Mouse (Mus musculus) liver, embryonic 14.5 days (tissue): ENCODE results near the gene Agr2. TPM values are rescaled to one million over a fixed set of nuclear protein-coding genes. Genes with fewer than 3 reads are reported as not detected.

Source experiments
- ATAC-seq: fragments of 200-750 bp; cut with Nextera tagmentation; 2 replicates; pipeline ENCODE4 v1.8.0; 2017; ENCODE audit warnings: moderate number of reproducible peaks, mild to moderate bottlenecking, moderate library complexity; ENCODE audit not compliant: insufficient read depth
- DNase-seq, 3 experiments: peaks; one replicate each; pipeline ENCODE4 v3.0.0-alpha.2; 2012 to 2013; ENCODE audit warnings: low read depth in 3 of 3, low spot score in 3 of 3
- H3K27ac ChIP-seq: fragments of 300-500 bp; sonication (generic); 2 replicates; pipeline ENCODE4 v1.5.1; 2014; ENCODE audit warnings: moderate library complexity, mild to moderate bottlenecking, control low read depth, inconsistent platforms
- H3K27me3 ChIP-seq: fragments of 300-500 bp; sonication (generic); 2 replicates; pipeline ENCODE4 v1.6.1; 2014; ENCODE audit warnings: mild to moderate bottlenecking, low read length, moderate library complexity; ENCODE audit not compliant: control insufficient read depth, insufficient read depth
- H3K36me3 ChIP-seq: fragments of 300-500 bp; sonication (generic); replicated peaks from 2 replicates; pipeline ENCODE4 v1.6.1; 2014; ENCODE audit warnings: low read depth; ENCODE audit not compliant: control insufficient read depth, insufficient read depth
- H3K4me1 ChIP-seq, 2 experiments: fragments of 200-500 bp in 1 of 2; fragments of 300-500 bp in 1 of 2; sonication (generic) in 1 of 2; replicated peaks; 2 replicates each; pipeline ENCODE4 v1.6.1; 2012 to 2014; ENCODE audit warnings: antibody characterized with exemption in 1 of 2, inconsistent platforms in 1 of 2, low read length in 1 of 2; ENCODE audit not compliant: control insufficient read depth in 2 of 2, insufficient read depth in 2 of 2
- H3K4me2 ChIP-seq: fragments of 300-500 bp; sonication (generic); 2 replicates; pipeline ENCODE4 v1.6.1; 2014; ENCODE audit warnings: low read depth, mild to moderate bottlenecking, control low read depth, moderate library complexity
- H3K4me3 ChIP-seq, 2 experiments: fragments of 200-500 bp in 1 of 2; fragments of 300-500 bp in 1 of 2; sonication (generic) in 1 of 2; 2 replicates each; pipeline ENCODE4 v1.5.1; 2012 to 2014; ENCODE audit warnings: low read depth in 2 of 2, low read length in 2 of 2, mild to moderate bottlenecking in 2 of 2, control low read depth in 1 of 2, inconsistent platforms in 1 of 2, moderate library complexity in 1 of 2; ENCODE audit not compliant: insufficient read depth in 1 of 2
- H3K9ac ChIP-seq: fragments of 300-500 bp; sonication (generic); replicated peaks from 2 replicates; pipeline ENCODE4 v1.6.1; 2014; ENCODE audit warnings: mild to moderate bottlenecking, control low read depth, moderate library complexity
- H3K9me3 ChIP-seq: fragments of 300-500 bp; sonication (generic); 2 replicates; pipeline ENCODE4 v1.6.1; 2016; ENCODE audit warnings: low read length, mixed read lengths; ENCODE audit not compliant: control insufficient read depth
- CTCF ChIP-seq: IDR thresholded peaks from 2 replicates; pipeline ENCODE4 v1.5.1; 2016; ENCODE audit warnings: antibody characterized with exemption, low read depth, control low read depth
- EP300 ChIP-seq: IDR thresholded peaks from 2 replicates; pipeline ENCODE4 v1.6.1; 2016; ENCODE audit warnings: antibody characterized with exemption, low read depth
- WGBS: fragments of 180-500 bp; shearing (Covaris S2); extraction: QIAGEN DNeasy Blood & Tissue Kit; methylation state at CpG from one replicate; pipeline ENCODE4 v1.1.7; 2014; ENCODE audit not compliant: insufficient replicate concordance; 5-methylcytosine and 5-hydroxymethylcytosine counted together
- polyA plus RNA-seq, 2 experiments: library from polyadenylated mRNA; depleted of rRNA in 1 of 2; stranded (reverse) in 1 of 2; unstranded in 1 of 2; fragments of >200 nt; fragmentation: Nextera tagmentation in 1 of 2; extraction: Ambion mirVana in 1 of 2; gene quantifications; 2 replicates each; pipeline versions ENCODE4 v1.2.1 to v1.2.3; 2012 to 2014

Agr2 gene
- polyA plus RNA-seq, 2 experiments: 0.07 TPM; not detected in 1

- 51% methylated on average over 2 of the region's 2 CpGs for WGBS
- H3K9me3 ChIP-seq: no peaks in the 10 kb centered on the region
- H3K27me3 ChIP-seq: no peaks in the 10 kb centered on the region
- H3K27ac ChIP-seq: no peak overlapping the region
- peaks cover 0 to 16% of the 10 kb centered on the region in 2 experiments; a peak in 3 of 4 replicates for H3K4me1 ChIP-seq
- TF ChIP-seq EP300 (no peak), CTCF (no peak)
- no peak overlapping the region for H3K4me3 ChIP-seq
- no peak overlapping the region for H3K4me2 ChIP-seq
- no peak for ATAC-seq
- H3K36me3 ChIP-seq: no peaks in the 10 kb centered on the region
- H3K9ac ChIP-seq: no peak overlapping the region
- no peak for DNase-seq
Measured at GRCm38 (mm10) chr12:36044691-36045090, 52.0 kb downstream of the Agr2 start.

DNA sequence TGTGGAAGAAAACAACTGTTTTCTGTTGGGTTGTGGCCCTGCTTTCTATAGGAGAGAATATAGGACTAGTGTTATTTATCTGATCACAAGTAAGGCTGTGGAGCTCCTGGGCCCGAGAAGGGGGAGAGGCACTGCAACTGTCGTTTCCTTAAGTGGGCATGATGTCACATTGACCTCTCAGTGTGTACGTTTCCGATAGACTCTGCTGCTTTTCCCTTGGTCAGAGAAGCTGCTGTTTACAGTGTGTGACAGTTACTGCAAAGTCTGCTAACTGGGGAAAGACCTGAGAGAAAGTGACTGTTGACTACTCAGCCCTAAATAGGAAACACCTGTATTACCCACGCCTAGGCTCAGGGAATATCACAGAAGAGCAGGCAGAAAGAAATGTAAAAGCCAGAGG lies 53.5 kb downstream of the Agr2 start:
- TF ChIP-seq EP300: no peak
- TF ChIP-seq CTCF: no peak
- Histone ChIP-seq H3K9me3 (no peaks in the 10 kb centered on the region), H3K27ac (no peak overlapping the region), H3K36me3 (no peaks in the 10 kb centered on the region), H3K27me3 (no peaks in the 10 kb centered on the region), H3K4me2 (no peak overlapping the region), H3K4me1 (peaks cover 0 to 8% of the 10 kb centered on the region in 2 experiments; a peak in 3 of 4 replicates), H3K9ac (no peak overlapping the region), H3K4me3 (no peak overlapping the region)
- 3% methylated on average over 5 of the region's 5 CpGs for WGBS
- ATAC-seq (no peak), DNase-seq (no peak)

DNA sequence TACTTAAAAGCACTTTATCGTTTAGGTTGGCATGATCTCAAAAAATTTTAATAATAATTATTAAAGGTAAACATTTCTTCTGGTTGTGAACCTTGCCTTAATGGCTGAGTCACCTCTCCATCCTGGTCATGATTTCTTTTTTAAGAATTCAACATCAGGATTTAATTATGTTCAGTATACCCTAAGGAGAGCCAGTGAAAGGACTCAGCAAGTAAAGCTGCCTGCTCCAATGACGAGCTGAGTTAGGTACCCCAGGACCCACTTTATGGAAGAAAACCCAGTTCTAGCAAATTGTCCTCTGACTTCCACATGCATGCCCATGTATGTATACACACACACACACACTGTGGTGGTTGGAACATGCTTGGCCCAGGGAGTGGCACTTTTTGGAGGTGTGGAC lies 54.9 kb downstream of the Agr2 start:
- no peaks in the 10 kb centered on the region for H3K9me3 ChIP-seq
- no peak for ATAC-seq
- peaks cover 0 to 7% of the 10 kb centered on the region in 2 experiments; a peak in 1 of 4 replicates for H3K4me1 ChIP-seq
- no peak overlapping the region for H3K9ac ChIP-seq
- no peak for TF ChIP-seq EP300
- no peak for TF ChIP-seq CTCF
- H3K4me3 ChIP-seq: no peak overlapping the region
- no peaks in the 10 kb centered on the region for H3K27me3 ChIP-seq
- H3K36me3 ChIP-seq: no peaks in the 10 kb centered on the region
- no peak for DNase-seq
- 63% methylated on average over 2 of the region's 2 CpGs for WGBS
- no peak overlapping the region for H3K4me2 ChIP-seq
- no peak overlapping the region for H3K27ac ChIP-seq

- TF ChIP-seq EP300 (no peak), CTCF (no peak)
- no peak overlapping the region for H3K4me2 ChIP-seq
- ATAC-seq (no peak), DNase-seq (no peak)
- WGBS: 56% methylated on average over 1 of the region's 1 CpGs
- H3K27me3 ChIP-seq: no peaks in the 10 kb centered on the region
- H3K4me3 ChIP-seq: no peak overlapping the region
- no peak overlapping the region for H3K9ac ChIP-seq
- H3K4me1 ChIP-seq: peaks cover 0 to 7% of the 10 kb centered on the region in 2 experiments; a peak in 1 of 4 replicates
- H3K27ac ChIP-seq: no peak overlapping the region
- H3K36me3 ChIP-seq: no peaks in the 10 kb centered on the region
- H3K9me3 ChIP-seq: no peaks in the 10 kb centered on the region
Measured at GRCm38 (mm10) chr12:36050276-36050675, 57.6 kb downstream of the Agr2 start.

Other genes starting within 250 kb of the Agr2 start
- not detected in 2 replicates for gene Agr3, start 67.3 kb upstream of the Agr2 start, polyA plus RNA-seq (2012; rRNA removed)
- gene Agr3, start 67.3 kb upstream of the Agr2 start, polyA plus RNA-seq (2014; fragmentation: Nextera tagmentation; extraction: Ambion mirVana): not detected in 2 replicates
- 7.8 and 9.3 TPM in 2 replicates for gene Tspan13, start 49.6 kb downstream of the Agr2 start, polyA plus RNA-seq (2012; rRNA removed)
- gene Tspan13, start 49.6 kb downstream of the Agr2 start, polyA plus RNA-seq (2014; fragmentation: Nextera tagmentation; extraction: Ambion mirVana): 15.5 and 17.4 TPM in 2 replicates
- gene Ankmy2, start 164.2 kb downstream of the Agr2 start, polyA plus RNA-seq (2012; rRNA removed): 2.4 and 4.4 TPM in 2 replicates
- gene Ankmy2, start 164.2 kb downstream of the Agr2 start, polyA plus RNA-seq (2014; fragmentation: Nextera tagmentation; extraction: Ambion mirVana): 8.0 and 8.3 TPM in 2 replicates
- gene Bzw2, start 165.2 kb downstream of the Agr2 start, polyA plus RNA-seq (2012; rRNA removed): 17.6 and 27.2 TPM in 2 replicates
- 50.3 and 53.8 TPM in 2 replicates for gene Bzw2, start 165.2 kb downstream of the Agr2 start, polyA plus RNA-seq (2014; fragmentation: Nextera tagmentation; extraction: Ambion mirVana)